Mouse (Mus musculus) liver, embryonic 14.5 days (tissue): ENCODE results near the gene Rftn1.

Experiments used
- CTCF ChIP-seq: IDR thresholded peaks from 2 replicates; pipeline ENCODE4 v1.5.1; 2016; ENCODE audit warnings: antibody characterized with exemption, low read depth, control low read depth
- EP300 ChIP-seq: IDR thresholded peaks from 2 replicates; pipeline ENCODE4 v1.6.1; 2016; ENCODE audit warnings: antibody characterized with exemption, low read depth

GRCm38 (mm10) chr17:49974996-49975395, 215.5 kb downstream of the Rftn1 start:
- no peak for TF ChIP-seq CTCF
- no peak for TF ChIP-seq EP300
